Mouse (Mus musculus): Measurements from ENCODE around the gene Kdm6b.

Kdm6b gene

DNA sequence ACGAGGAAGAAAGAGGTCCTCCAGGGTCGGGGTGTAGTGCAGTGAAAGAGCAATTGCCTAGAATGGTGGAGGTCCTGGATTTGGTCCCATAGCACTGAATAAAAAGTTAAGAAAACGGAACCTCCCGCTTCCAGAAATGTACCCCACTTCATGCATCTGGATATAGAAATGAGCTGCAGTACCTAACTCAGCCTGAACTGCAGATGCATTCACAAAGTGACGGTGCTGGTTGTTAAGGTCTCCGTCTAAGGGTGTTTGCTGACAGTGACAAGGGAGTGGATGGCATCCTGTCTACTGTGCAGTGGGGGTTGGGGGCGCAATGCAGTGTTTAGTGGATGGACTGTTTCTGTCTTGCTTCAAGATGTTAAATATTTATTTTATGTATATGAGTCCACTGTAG is 26.7 kb downstream of the Kdm6b start:
- no peak for DNase-seq (ENCODE audit: low spot score)

DNA sequence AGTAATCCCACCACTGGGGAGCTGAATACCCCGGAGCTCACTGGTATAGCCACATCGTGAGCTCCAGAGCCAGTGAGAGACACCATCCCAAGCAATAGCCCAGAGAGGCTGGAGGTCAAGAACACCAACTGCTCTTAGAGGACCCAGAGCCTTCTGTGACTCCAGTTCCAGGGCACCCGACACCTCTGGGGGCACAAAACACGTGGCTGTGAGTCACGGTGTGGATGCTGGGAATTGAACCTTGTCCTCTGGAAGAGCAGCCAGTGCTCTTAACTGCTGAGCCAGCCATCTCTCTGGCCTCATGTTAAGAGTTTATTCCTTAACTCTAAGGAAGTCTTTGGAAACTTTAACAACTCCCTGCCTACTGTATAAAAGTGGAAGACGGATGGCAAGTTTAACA is 28.5 kb downstream of the Kdm6b start:
- DNase-seq (ENCODE audit: low spot score) = no peak

DNA sequence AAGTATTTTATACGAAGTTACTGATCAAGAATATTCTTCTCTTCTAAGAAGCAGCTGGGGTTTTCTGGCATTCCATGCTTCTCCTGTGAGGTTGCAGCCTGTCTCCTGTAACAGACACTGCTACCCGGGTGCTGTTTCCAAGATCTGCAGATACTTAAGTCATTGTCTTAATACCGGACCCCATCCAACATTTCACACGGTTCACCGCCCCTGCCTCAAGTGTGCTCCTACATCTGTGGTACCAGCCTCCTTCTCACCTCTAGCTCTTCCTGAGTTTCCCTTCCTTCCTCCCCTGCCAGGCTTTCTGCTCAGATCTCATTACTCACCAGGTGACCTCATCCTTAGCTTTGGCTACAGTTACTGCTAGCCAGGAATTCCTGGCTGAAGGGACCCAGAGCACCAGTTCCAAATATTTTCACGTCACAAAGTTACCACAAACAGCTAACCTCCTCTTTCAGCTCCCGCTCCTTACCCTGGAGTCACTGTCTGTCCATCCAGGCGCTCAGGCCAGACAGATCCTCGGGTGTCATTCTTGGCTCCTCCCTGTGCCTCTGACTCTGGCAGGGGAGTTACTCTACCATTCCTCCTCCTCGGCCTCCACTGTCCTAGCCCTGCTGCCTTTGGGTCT is 30.9 kb downstream of the Kdm6b start:
- DNase-seq (ENCODE audit: low spot score) = no peak

DNA sequence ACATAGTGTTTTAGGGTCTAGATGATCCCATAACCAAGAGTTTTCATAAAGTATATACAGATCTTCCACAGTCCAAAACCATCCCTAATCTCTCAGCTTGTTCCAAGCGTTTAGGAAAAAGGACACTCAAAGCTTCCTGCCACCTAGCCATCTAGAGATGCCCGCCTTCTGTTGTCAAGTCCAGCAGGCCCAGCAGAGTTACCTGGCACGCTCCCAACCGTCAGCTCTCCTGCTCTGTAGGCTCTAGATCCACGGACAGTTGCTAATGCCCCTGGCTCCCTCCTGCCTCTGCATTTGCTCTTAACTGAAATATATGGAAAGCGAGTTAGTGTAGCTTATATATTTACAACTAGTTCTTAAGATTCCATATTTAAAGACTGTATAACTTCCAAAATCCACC is 32.1 kb downstream of the Kdm6b start:
- no peak for DNase-seq (ENCODE audit: low spot score)

DNA sequence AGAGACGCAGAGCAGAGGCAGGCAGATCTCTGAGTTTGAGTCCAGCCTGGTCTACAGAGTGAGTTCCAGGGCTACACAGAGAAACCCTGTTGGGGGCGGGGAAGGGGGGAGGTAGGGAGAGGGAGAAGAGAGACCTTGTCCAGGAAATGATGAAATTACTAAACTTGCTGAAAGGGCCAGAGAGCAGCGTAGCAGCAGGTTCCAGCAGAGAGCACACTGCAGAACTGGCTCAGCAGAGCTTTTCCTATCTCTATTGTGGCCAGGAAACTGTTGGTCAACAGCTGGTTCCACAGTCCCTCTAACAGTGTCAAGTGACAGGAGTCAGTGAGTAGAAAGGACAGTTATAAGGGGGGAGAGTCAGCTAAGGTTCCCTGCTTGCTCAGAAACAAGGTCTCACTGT is 33.9 kb downstream of the Kdm6b start:
- no peak for DNase-seq (ENCODE audit: low spot score)

DNA sequence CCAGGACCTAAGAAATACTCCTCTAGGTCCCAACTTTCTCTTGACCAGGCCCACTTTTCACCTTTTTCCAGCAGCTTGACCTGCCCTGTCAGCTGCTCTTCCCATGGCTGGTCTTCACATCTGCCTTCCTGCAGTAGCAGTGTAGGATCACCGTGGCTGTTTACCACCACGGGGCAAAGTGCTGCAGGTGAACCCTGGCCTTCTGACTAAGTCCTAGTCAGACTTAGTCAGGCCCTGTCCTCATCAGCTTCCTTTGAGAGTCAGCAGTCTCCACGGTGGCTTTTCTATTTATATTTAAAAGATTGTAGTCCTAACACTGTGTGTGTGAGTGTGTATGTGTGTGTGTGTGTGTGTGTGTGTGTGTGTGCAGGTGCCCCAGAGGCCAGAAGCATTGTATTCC is 35.7 kb downstream of the Kdm6b start:
- DNase-seq (ENCODE audit: low spot score) = no peak

DNA sequence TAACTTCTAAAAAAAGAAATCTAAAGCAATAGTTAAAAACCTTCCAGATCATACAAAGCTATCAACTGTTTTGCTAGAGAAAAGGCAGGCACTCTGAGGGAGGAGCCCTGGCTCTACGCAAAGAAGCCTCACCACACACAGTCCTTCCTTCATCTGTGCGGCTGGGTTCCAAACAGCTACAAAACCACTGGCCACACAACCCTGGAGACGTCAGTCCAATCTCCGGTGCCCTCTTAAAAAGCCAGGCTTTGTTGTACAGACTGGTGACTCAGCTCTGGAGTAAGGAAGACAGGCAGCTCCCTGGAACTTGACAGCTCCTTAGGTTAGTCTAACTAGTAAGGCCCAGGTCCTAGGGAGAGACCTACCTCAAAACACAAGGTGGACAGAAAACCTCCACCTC is 37.8 kb downstream of the Kdm6b start:
- no peak for DNase-seq (ENCODE audit: low spot score)

DNA sequence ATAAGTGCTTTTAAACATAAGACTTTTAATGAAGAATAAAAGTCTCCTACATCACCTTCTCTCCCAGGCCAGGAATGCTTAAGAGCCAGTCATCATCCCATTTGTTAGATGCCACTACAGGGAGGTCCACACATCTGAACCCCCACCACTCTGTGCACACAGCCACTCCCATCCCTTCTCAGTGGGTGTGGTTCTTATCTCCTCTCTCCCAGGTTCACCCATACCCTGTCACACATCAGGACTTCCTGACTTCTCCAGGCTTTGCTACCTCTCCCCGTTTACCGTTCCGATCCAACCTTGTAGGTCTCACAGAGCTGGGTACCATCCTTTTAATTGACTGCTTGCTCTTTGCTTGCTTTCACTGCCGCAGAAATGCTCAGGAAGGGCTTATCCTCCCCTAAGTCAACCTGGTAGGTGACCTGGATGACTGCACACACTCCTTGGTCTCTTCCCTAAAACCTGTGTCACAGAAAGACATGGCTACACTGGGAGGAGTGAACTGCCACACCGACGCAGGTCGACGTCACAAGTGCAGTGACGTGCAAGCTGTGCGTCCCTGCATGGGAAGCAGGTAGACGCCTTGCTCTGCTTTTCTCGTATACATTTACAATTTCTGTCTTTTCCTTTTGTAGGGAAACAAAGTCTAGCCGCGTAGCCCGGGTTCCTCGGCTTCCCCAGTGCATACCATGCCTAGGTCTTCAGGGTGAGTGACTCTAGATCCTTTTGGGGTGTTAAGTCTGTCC is 40.1 kb downstream of the Kdm6b start:
- no peak for DNase-seq (ENCODE audit: low spot score)

DNA sequence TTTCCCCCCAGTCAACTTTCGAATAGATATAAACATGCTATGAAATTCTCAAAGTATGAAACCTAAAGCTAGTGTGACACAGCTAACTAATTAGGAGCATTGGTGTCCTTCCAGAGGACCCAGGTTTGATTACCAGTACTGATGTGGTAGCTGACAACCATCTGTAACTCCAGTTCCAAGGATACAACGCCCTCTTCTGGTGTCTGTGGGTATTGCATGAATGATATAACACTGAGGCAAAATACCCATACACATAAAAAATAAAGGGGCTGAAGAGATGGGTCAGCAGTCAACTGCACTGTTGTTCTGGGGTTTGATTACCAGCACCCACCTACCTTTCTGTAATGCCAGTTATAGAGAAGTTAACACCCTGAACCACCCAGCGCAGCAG is 40.7 kb downstream of the Kdm6b start:
- no peak for DNase-seq (ENCODE audit: low spot score)

DNA sequence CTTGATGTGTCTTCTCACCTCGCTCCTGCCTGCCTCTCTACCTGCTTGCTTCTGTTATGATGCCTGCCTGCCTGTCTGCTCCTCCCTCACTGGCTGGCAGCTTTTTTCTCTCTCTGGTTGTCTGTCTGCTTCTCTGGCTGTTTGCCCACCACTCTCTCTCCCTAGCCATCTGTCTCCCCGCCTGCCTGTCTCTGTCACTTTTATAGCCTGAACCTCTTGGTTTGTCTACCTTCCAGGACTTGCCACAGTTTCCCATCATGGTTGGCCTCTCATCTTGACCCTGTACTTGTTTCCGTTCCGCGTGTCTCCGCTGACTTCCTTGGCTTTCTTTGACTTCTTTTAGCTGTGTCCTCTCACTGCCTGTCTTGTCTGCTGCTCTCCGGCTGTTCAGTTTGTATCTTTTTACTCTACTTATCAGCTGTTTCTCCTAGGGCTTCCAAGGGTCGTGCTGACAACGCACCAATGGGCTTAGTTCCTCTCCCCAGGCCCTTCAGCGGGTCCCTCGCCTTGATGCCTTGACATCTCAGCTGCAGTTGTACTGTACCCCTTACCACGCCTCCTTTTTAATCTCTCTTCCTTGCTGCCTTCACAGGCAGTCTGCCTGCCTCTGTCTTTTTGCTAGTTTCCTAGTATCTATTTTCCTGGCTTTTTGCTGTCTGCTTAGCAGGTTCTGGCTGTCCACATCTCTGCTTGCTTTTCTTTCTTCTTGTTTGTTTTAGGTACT is 41.3 kb downstream of the Kdm6b start:
- DNase-seq (ENCODE audit: low spot score) = no peak

DNA sequence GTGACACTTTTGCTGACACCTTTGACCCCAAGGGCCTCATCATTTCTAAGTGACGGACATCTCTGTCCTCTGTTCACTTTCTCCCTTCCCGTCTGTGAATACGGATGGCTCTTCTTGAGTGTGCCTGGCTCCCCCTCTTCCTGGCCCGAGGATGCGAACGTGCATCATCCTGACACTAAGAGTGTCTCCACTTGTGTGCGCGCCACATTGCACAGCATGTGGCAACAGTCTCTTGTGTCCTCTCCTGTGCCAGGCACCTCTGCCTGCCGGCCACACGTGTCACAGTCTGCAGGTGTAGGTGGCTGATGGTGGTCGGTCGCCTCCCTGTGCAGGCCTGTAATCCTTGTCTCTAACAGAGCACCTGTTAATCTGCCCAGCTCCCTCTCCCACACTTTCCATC is 41.9 kb downstream of the Kdm6b start:
- DNase-seq (ENCODE audit: low spot score) = no peak

DNA sequence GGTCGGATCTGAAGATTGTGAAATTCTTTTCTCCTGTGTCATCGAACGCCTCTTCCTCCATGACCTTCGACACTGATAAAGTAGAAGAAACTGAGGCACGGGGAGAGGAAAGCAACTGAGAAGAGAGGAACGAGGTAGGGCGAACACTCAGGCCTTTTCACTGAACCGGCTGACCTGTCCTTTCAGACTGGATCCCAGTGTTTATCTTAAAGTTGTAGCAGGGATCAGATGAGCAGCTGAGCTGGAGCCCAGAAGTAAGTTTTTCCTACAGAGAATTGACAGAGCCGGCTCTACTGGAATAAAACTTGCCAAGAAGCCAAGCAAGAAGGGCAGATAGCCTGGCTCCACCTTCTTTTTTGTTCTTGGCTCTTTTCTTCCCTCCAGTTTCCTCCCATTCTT is 42.7 kb downstream of the Kdm6b start:
- DNase-seq (ENCODE audit: low spot score) = no peak

DNA sequence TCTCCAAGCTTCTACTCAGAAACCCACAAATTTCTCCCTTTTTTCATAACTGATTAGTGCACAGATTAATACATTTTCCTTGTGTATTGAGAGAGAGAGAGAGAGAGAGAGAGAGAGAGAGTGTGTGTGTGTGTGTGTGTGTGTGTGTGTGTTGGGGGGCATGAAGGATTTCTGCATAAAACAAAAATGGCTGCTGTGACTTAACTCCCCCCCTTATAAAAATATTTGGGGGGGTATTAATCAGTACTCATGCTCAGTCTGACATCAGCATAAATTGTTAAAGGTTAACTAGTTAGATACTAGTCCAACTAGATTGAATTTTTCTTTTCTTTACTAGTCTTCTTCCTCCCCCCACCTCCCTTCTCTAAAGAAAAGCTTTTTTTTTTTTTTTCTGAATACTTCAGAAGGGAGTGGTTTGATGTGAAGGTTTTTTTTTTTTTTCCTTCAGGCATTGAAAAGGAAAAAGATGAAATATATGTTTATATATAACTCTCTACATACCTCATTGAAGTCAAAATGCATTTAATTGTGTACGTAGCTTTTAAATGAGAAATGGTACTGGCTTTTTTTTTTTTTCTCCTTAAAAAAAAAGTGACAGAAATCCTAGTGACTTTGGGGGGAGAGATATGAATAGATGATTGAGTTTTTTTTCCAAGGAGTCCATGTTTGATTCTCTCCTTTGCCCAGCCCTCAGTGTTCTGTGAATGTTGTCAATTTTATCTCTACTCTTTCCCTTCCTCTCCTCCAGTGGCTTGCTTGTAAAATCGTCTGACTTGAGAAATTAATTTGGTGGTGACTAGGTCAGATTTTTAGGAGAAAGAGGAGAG is 43.3 kb downstream of the Kdm6b start:
- DNase-seq (ENCODE audit: low spot score) = no peak

DNA sequence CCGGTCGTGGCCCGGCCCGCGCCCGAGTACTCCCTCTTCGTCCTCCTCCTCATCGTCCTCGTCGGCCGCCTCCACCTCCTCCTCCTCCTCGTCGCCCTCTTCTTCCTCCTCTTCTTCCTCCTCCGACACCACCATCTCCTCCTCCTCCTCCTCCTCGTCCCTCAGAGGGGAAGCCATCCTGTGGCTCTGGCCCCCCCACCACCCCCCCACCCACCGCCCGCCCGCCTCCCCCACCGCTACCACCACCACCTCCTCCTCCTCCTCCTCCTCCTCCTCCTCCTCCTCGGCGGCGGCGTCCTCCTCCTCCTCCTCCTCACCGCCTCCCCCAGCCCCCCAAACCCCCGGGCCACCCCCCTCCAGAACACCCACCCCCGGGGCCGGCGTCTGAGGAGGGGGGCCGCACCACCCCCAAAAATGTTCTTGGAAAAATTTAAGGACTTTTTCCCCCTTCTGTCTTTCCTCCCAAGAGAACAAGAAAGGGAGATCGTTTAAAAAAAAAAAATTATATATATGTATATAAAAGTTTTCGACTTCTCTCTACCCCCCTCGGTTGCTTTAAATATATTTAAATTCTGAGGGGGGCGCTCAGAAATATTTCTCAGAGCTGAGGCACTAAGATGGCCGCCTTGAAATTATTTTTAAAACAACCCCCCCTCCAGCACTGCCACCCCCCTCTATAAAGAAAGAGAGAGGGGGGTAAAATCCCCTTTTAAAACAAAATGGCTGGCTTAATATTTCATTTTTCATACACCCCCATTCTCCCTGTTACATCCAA is 44.1 kb downstream of the Kdm6b start, which contains the start of gene Chd3:
Chd3 (minus strand) TSS at position 192 of the 775 bp plus-strand sequence.
- DNase-seq (ENCODE audit: low spot score) = no peak

DNA sequence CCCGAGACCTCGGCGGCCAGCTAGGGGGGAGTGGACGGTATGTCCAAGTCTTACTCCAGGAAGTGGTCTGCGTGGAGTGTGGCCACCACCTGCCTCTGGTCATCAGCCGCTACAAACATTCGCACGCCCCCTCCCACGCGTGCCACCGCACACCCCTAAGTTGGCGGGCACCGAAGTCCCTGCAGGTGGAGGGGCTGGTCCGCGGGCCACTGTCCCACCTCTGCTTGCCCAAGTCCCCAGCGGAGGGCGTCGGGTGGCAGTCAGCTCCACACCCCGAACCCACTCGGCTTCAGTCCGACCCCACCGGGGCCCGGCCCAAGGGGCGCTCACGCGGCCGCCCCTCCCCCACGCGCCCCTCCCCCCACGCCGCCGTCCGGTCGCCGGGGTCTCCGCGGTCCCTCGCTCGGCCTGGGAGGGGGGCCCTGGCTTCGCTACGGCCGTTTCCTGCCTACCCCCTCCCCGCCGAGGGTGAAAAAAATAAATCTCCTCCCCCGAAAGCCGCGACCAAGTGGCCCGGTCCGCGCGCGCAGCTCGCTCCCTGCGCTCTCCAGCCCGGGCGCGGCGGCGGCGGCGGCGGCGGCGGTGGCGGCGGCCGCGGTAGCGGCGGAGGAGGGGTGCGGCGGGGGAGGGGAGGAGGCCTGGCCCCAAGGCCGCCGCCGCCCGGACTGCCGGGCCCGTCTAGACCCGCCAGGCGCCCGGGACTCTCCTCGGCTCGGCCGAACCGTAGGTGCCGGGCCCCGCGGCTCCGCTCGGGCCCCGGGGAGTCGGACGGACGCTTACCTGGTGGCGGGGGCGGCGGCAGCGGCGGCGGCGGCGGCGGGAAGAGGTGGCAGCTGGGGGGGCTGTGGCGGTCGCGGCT is 44.9 kb downstream of the Kdm6b start:
- DNase-seq (ENCODE audit: low spot score) = no peak

DNA sequence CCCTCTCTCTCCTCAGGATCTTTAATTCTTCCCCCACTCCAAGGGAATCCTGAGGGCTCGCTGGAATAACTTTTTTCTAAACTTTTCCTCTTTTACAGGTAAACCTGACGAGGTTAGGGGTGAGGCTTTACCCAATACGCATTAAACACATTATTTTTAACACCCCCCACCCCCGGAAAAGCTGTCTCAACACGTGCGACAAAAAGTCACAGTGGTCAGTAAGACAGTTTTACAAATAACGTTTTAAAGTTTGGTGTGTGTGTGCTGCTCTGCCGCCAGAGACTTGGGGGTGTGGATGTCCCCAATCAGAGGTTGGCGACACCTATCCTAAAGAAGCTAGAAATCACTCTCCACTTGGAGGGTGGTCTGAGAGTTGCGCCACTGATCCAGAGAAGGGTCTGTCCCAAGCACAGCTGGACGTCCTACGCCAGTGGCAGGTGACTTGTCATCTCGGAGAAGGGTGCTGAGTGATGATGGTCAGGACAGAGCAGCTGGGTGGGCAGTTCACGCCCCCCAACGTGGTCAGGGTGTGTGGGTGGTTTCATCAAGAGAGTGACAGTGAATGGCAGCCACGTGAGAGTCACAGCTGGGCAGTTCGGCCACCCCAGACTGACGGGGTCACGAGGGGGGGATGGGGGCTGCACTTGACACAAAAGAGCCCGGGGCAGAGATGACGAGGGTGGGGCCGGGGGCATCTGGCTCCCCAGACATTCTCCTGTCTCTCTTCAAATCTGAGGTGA is 45.7 kb downstream of the Kdm6b start:
- DNase-seq (ENCODE audit: low spot score) = no peak

DNA sequence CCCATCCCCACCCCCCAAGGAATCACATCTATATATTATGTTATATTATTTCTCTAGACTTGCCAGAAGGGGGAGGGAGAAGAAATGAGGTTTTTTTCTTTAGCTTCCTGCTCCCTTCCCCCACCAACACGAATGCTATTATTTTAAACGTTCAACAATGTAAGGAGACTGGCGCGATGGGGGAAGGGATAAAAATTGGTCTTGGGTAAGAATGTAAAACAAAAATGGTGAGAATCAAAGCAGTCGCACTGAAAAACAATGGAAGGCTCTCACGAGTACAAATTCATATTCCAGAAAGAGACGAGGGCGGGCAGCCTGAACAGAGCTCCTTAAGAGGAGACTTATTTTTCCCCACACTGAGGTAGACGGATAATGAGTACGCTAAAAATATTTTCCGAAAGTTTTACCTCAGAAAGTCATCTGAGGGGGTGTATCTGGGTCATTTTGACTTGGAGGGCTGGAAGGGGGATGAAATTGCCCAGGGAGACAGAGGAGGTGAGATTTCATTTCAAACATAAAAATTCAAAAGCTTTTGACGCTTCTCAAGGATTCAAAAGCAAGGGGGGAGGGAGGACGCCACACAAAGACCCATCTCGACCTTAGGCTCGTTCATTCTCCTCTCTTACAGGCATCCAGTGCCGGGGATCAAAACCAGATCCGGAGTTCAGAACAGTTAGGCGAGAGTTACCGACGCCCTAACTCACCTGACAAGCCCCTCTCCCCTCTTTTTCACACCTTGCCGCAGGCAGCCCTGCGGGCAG is 46.4 kb downstream of the Kdm6b start:
- DNase-seq (ENCODE audit: low spot score) = no peak

DNA sequence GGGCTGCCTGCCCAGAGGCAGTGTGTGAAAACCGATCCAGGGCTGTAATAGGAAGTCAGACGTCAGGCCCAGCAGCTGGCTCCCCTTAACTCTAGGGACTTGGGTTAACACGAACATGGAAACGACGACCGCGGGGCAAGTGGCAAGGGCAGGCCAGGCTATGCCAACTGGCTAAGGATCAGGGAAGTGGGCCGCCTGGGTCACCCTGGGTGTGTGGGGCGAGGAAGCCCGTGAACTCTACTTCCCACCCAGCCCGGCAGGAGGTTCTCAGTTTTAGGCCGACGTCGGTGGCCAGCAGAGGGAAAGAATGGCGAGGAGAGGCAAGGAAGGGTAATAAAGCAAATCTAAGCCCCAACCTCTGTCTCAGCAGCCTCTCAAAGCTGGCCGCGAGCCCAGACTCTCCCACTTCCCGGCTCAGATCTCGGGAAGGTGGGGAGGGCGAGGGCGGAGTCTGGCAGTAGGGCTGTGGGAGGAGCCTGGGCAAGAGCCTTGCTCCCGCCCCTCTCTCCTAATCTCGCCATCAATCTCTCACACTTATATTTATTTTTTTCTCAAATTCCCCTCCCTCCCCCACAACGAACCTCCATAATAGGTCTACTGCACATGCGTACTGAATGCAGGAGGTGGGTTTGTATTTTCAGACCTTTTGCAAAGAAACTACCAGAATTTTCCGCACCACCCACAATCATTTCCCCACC is 47.2 kb downstream of the Kdm6b start:
- DNase-seq (ENCODE audit: low spot score) = peak; percentile 94

DNA sequence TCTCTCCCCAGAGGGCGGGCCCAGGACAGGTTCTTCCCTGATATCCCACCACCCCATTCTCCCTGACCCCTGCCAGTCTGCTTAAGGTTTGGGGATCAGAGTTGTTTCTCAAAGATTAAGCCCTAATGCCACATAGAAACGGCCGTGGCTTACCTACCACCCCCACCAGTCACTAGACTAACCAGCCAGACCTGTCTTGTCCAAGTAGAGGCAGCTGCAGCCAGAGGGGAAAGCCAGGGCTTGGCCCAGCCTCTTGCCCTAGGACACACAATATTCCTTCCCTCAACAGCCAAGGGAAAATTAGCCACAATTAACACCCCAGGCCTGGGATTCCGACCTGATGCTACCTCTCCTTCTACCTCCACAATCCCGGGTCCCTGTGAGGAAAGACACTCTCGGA is 47.8 kb downstream of the Kdm6b start:
- DNase-seq (ENCODE audit: low spot score) = no peak
